Mouse (Mus musculus) intestine, embryonic 16.5 days (tissue): Measurements from ENCODE around the gene Rnase13. TPM values are rescaled to one million over a fixed set of nuclear protein-coding genes. Genes with fewer than 3 reads are reported as not detected.

Experiments used
- ATAC-seq: fragments of 200-750 bp; cut with Nextera tagmentation; 2 replicates; pipeline ENCODE4 v1.8.0; 2017; ENCODE audit warnings: moderate TSS enrichment, moderate library complexity
- H3K27ac ChIP-seq: fragments of 300-500 bp; sonication (generic); 2 replicates; pipeline ENCODE4 v1.5.1; 2014; ENCODE audit warnings: mild to moderate bottlenecking, low read length
- H3K27me3 ChIP-seq: fragments of 300-500 bp; sonication (generic); replicated peaks from 2 replicates; pipeline ENCODE4 v1.6.1; 2014; ENCODE audit warnings: low read length, control low read depth, mixed read lengths; ENCODE audit not compliant: control insufficient read depth, insufficient read depth
- H3K36me3 ChIP-seq: fragments of 300-500 bp; sonication (generic); 2 replicates; pipeline ENCODE4 v1.6.1; 2014; ENCODE audit warnings: low read length, control low read depth; ENCODE audit not compliant: control insufficient read depth, insufficient read depth
- H3K4me1 ChIP-seq: fragments of 300-500 bp; sonication (generic); 2 replicates; pipeline ENCODE4 v1.6.1; 2014; ENCODE audit warnings: low read length, control low read depth, mixed read lengths; ENCODE audit not compliant: control insufficient read depth, insufficient read depth
- H3K4me2 ChIP-seq: fragments of 300-500 bp; sonication (generic); 2 replicates; pipeline ENCODE4 v1.6.1; 2014; ENCODE audit warnings: low read depth, low read length, control low read depth
- H3K4me3 ChIP-seq: fragments of 300-500 bp; sonication (generic); 2 replicates; pipeline ENCODE4 v1.5.1; 2014; ENCODE audit warnings: mild to moderate bottlenecking, low read length
- H3K9ac ChIP-seq: fragments of 300-500 bp; sonication (generic); 2 replicates; pipeline ENCODE4 v1.6.1; 2014; ENCODE audit warnings: low read depth, low read length
- H3K9me3 ChIP-seq: fragments of 300-500 bp; sonication (generic); 2 replicates; pipeline ENCODE4 v1.6.1; 2016; ENCODE audit warnings: low read length, control low read depth; ENCODE audit not compliant: control insufficient read depth
- WGBS: fragments of 180-500 bp; shearing (Covaris S2); extraction: QIAGEN DNeasy Blood & Tissue Kit; methylation state at CpG from one replicate; pipeline ENCODE4 v1.1.7; 2014; 5-methylcytosine and 5-hydroxymethylcytosine counted together
- polyA plus RNA-seq: library from polyadenylated mRNA; unstranded; fragments of >200 nt; fragmentation: Nextera tagmentation; extraction: Ambion mirVana; gene quantifications from 2 replicates; pipeline ENCODE4 v1.2.1, GENCODE M21; 2015

The Rnase13 gene
- polyA plus RNA-seq, 1 experiment from 2014 or later = not detected

GRCm38 (mm10) chr14:51889833-51890232 lies 32.7 kb downstream of the Rnase13 start:
- Histone ChIP-seq H3K4me3 (no peak overlapping the region), H3K4me2 (no peak overlapping the region), H3K36me3 (peaks cover 33% of the 10 kb centered on the region), H3K4me1 (peaks cover 8% of the 10 kb centered on the region; the same call in 1 of the 2 replicates), H3K9me3 (no peaks in the 10 kb centered on the region), H3K27me3 (no peaks in the 10 kb centered on the region), H3K9ac (no peak overlapping the region), H3K27ac (no peak overlapping the region)
- ATAC-seq = no peak
- WGBS = 93% methylated on average over 6 of the region's 6 CpGs

GRCm38 (mm10) chr14:51886051-51886450 lies 36.5 kb downstream of the Rnase13 start:
- H3K27ac ChIP-seq = no peak overlapping the region
- no peak overlapping the region for H3K9ac ChIP-seq
- H3K4me2 ChIP-seq = peak overlapping the region; percentile 65
- WGBS = 64% methylated on average over 6 of the region's 6 CpGs
- no peaks in the 10 kb centered on the region for H3K27me3 ChIP-seq
- no peaks in the 10 kb centered on the region for H3K9me3 ChIP-seq
- no peak for ATAC-seq
- H3K4me1 ChIP-seq = peaks cover 8% of the 10 kb centered on the region; the same call in 1 of the 2 replicates
- H3K4me3 ChIP-seq = peak overlapping the region; percentile 71
- H3K36me3 ChIP-seq = peaks cover 25% of the 10 kb centered on the region

DNA sequence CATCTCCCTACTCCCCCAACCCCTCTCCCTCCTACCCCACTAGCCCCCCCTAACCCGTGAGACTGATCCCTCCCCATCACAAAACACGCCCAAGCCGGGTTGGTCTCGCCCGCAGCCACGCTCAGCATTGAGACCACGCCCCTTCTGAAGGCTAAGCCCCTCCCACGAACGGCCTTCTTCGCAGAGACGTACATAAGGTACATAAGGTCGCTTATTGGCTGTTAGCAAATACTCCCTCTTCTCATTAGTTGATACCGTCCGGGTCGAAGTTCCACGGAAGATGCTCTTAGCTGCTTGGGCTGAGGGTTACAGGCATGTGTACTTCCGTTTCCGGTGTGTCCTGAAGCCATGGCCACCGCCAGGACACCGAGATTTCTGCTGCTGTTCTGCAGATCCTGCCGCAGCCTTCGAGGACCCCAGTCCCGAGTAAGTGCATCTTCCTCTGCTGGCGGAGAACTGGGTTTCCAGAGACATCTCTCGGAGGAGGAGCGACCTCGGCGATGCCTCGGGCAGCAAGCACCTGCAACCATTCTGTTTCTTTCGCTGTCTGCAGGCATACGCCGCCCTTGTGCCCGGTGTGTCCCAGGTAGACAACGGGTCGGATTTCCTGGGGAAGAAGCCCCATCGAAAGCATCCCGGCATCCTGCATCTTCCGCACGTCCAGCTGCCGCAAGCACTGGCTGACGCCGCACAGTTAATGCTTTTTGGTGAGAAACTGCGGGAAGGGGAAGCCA lies 37.8 kb downstream of the Rnase13 start, which contains the start of gene Mettl17:
Gene Mettl17, plus strand, starts transcription at position 245 of the 734 bp plus-strand sequence.
- Histone ChIP-seq H3K36me3 (peaks cover 17% of the 10 kb centered on the region), H3K4me2 (peak within 1 kb of the TSS; percentile 65), H3K4me3 (peak within 1 kb of the TSS; percentile 71), H3K4me1 (peaks cover 8% of the 10 kb centered on the region; the same call in 1 of the 2 replicates), H3K27ac (peak within 1 kb of the TSS; percentile 80), H3K9me3 (no peaks in the 10 kb centered on the region), H3K9ac (peak within 1 kb of the TSS; percentile 77), H3K27me3 (no peaks in the 10 kb centered on the region)
- WGBS = under 1% methylated on average over 43 of the region's 43 CpGs
- peak; percentile 99 for ATAC-seq

DNA sequence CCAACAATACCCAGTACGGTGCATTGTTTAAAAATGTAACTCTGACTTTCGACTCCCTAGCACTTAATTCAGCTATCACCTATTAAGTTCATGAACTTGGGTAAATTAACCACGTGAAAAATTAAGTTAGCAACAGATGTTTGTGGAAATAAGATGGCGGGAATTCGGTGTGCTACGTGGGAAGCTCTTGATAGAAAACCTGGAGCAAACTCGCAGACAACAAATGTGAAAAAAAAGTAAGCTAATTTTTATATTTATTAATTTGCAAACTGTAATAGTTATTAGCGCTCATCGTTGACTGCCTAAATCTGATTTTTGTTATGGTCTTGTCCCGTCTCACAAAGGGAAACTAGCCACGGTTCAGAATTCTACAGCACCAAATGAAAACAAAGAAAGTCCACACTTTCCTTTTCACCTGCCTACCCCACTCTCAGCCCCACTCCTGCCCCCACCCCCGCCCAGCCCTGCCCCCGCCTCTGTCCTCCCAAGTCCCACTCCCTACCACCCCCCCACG lies 38.5 kb downstream of the Rnase13 start:
- Histone ChIP-seq H3K27me3 (no peaks in the 10 kb centered on the region), H3K4me2 (peak overlapping the region; percentile 56), H3K9ac (peak overlapping the region; percentile 77), H3K27ac (peak overlapping the region; percentile 62), H3K4me3 (peak overlapping the region; percentile 71), H3K36me3 (peaks cover 11% of the 10 kb centered on the region), H3K4me1 (peaks cover 8% of the 10 kb centered on the region; the same call in 1 of the 2 replicates), H3K9me3 (no peaks in the 10 kb centered on the region)
- ATAC-seq = peak; percentile 55
- 1% methylated on average over 14 of the region's 14 CpGs for WGBS

GRCm38 (mm10) chr14:51883527-51884030 lies 39.0 kb downstream of the Rnase13 start:
- H3K9ac ChIP-seq = no peak overlapping the region; the same call in 1 of the 2 replicates
- H3K4me2 ChIP-seq = peak overlapping the region; percentile 56
- peak; percentile 33 for ATAC-seq
- peak overlapping the region; percentile 71 for H3K4me3 ChIP-seq
- no peaks in the 10 kb centered on the region for H3K9me3 ChIP-seq
- H3K27me3 ChIP-seq = no peaks in the 10 kb centered on the region
- peaks cover 8% of the 10 kb centered on the region; the same call in 1 of the 2 replicates for H3K4me1 ChIP-seq
- H3K36me3 ChIP-seq = peaks cover 11% of the 10 kb centered on the region
- H3K27ac ChIP-seq = peak overlapping the region; percentile 62; the same call in 1 of the 2 replicates
- WGBS = under 1% methylated on average over 4 of the region's 4 CpGs

- peak; percentile 65 for ATAC-seq
- no peak overlapping the region for H3K9ac ChIP-seq
- no peak overlapping the region for H3K4me2 ChIP-seq
- H3K9me3 ChIP-seq = no peaks in the 10 kb centered on the region
- H3K4me3 ChIP-seq = no peak overlapping the region
- no peak overlapping the region for H3K27ac ChIP-seq
- 57% methylated on average over 3 of the region's 3 CpGs for WGBS
- H3K27me3 ChIP-seq = no peaks in the 10 kb centered on the region
- no peaks in the 10 kb centered on the region for H3K4me1 ChIP-seq
- no peaks in the 10 kb centered on the region for H3K36me3 ChIP-seq
These were observed 45.1 kb downstream of the Rnase13 start for GRCm38 (mm10) chr14:51877517-51877916.

DNA sequence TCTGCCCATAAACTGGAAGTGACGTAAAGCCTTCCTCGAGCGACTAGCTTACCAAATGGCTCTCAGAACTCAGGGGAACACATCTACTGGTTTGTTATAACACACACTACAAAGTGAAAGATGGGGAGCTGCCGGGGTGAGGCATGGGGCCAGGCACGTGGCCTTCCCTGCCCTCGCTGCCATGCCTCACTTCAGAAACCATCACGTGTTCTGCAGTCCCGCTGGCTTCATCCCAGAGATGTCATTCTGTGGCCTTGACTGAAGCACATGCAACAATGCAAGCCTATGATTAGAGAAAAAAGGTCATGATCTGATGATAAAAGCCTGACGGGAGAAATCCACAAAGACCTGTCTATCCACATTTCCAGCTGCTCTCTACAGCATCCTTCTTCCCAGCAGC lies 50.8 kb downstream of the Rnase13 start:
- Histone ChIP-seq H3K36me3 (no peaks in the 10 kb centered on the region), H3K4me2 (no peak overlapping the region), H3K27me3 (no peaks in the 10 kb centered on the region), H3K9me3 (no peaks in the 10 kb centered on the region), H3K27ac (no peak overlapping the region), H3K4me3 (no peak overlapping the region), H3K9ac (no peak overlapping the region), H3K4me1 (no peaks in the 10 kb centered on the region)
- 75% methylated on average over 9 of the region's 9 CpGs for WGBS
- ATAC-seq = no peak

Other genes with a start within 250 kb of the Rnase13 start
- gene Gm17079, start 227.3 kb downstream of the Rnase13 start, polyA plus RNA-seq = not detected in 2 replicates
- not detected in 2 replicates for gene Gm5800, start 205.6 kb downstream of the Rnase13 start, polyA plus RNA-seq
- 4.4 and 4.9 TPM in 2 replicates for gene Ang4, start 149.2 kb downstream of the Rnase13 start, polyA plus RNA-seq
- not detected in 2 replicates for gene AY358078, start 122.7 kb downstream of the Rnase13 start, polyA plus RNA-seq
- gene Ear6, start 69.1 kb downstream of the Rnase13 start, polyA plus RNA-seq = 0.26 TPM in 1 of 2 replicates, not detected in the other
- 50.3 and 57.1 TPM in 2 replicates for gene Mettl17, start 37.9 kb downstream of the Rnase13 start, polyA plus RNA-seq
- 1.3 TPM in 2 replicates for gene Slc39a2, start 29.9 kb downstream of the Rnase13 start, polyA plus RNA-seq
- 62.1 and 64.2 TPM in 2 replicates for gene Ndrg2, start 8.6 kb downstream of the Rnase13 start, polyA plus RNA-seq
- not detected in 2 replicates for gene Tppp2, start 4.3 kb downstream of the Rnase13 start, polyA plus RNA-seq
- gene Arhgef40, start 61.9 kb upstream of the Rnase13 start, polyA plus RNA-seq = 52.0 and 53.0 TPM in 2 replicates
- gene Tmem253, start 92.9 kb upstream of the Rnase13 start, polyA plus RNA-seq = 99.0 and 118 TPM in 2 replicates
- gene Zfp219, start 98.0 kb upstream of the Rnase13 start, polyA plus RNA-seq = 19.7 and 20.5 TPM in 2 replicates
- not detected in 2 replicates for gene Olfr221, start 119.7 kb upstream of the Rnase13 start, polyA plus RNA-seq
- gene Hnrnpc, start 181.3 kb upstream of the Rnase13 start, polyA plus RNA-seq = 447 and 515 TPM in 2 replicates
- 42.9 and 48.5 TPM in 2 replicates for gene Rpgrip1, start 187.9 kb upstream of the Rnase13 start, polyA plus RNA-seq